Mouse (Mus musculus) lung, postnatal 0 days (tissue): ENCODE data around the gene Abraxas2. TPM values are rescaled to one million over a fixed set of nuclear protein-coding genes. Genes with fewer than 3 reads are reported as not detected.

Experiments
- ATAC-seq: fragments of 200-750 bp; cut with Nextera tagmentation; 2 replicates; pipeline ENCODE4 v1.8.0; 2017; ENCODE audit warnings: moderate library complexity
- DNase-seq: peaks from one replicate; pipeline ENCODE4 v3.0.0-alpha.2; 2016; ENCODE audit warnings: low spot score
- H3K27ac ChIP-seq: fragments of 300-500 bp; sonication (generic); 2 replicates; pipeline ENCODE4 v1.5.1; 2014; ENCODE audit warnings: antibody characterized with exemption, mild to moderate bottlenecking, low read length, mixed read lengths
- H3K27me3 ChIP-seq: fragments of 300-500 bp; sonication (generic); replicated peaks from 2 replicates; pipeline ENCODE4 v1.6.1; 2014; ENCODE audit warnings: low read length, mixed read lengths; ENCODE audit not compliant: insufficient read depth
- H3K36me3 ChIP-seq: fragments of 300-500 bp; sonication (generic); 2 replicates; pipeline ENCODE4 v1.6.1; 2014; ENCODE audit warnings: low read length, mixed read lengths; ENCODE audit not compliant: insufficient read depth
- H3K4me1 ChIP-seq: fragments of 300-500 bp; sonication (generic); 2 replicates; pipeline ENCODE4 v1.6.1; 2014; ENCODE audit warnings: antibody characterized with exemption, low read depth, low read length, mixed read lengths; ENCODE audit not compliant: insufficient read depth
- H3K4me2 ChIP-seq: fragments of 300-500 bp; sonication (generic); replicated peaks from 2 replicates; pipeline ENCODE4 v1.6.1; 2014; ENCODE audit warnings: low read depth, mild to moderate bottlenecking, low read length, moderate library complexity, mixed read lengths
- H3K4me3 ChIP-seq: fragments of 300-500 bp; sonication (generic); 2 replicates; pipeline ENCODE4 v1.5.1; 2014; ENCODE audit warnings: low read depth, low read length
- H3K9ac ChIP-seq: fragments of 300-500 bp; sonication (generic); replicated peaks from 2 replicates; pipeline ENCODE4 v1.6.1; 2014; ENCODE audit warnings: low read depth, mild to moderate bottlenecking
- H3K9me3 ChIP-seq: fragments of 300-500 bp; sonication (generic); 2 replicates; pipeline ENCODE4 v1.6.1; 2016; ENCODE audit warnings: low read length, mixed read lengths
- CTCF ChIP-seq: IDR thresholded peaks from 2 replicates; pipeline ENCODE4 v1.5.1; 2016; ENCODE audit warnings: antibody characterized with exemption, mild to moderate bottlenecking
- EP300 ChIP-seq: IDR thresholded peaks from 2 replicates; pipeline ENCODE4 v1.6.1; 2016; ENCODE audit warnings: antibody characterized with exemption, mild to moderate bottlenecking, control low read depth
- WGBS: fragments of 180-500 bp; shearing (Covaris S2); extraction: QIAGEN DNeasy Blood & Tissue Kit; methylation state at CpG from one replicate; pipeline ENCODE4 v1.1.7; 2014; 5-methylcytosine and 5-hydroxymethylcytosine counted together
- polyA plus RNA-seq: library from polyadenylated mRNA; unstranded; fragments of >200 nt; fragmentation: Nextera tagmentation; extraction: Ambion mirVana; gene quantifications from 2 replicates; pipeline ENCODE4 v1.2.1, GENCODE M21; 2015

The Abraxas2 gene
- polyA plus RNA-seq, 1 experiment from 2014 or later = 26.7 TPM

DNA sequence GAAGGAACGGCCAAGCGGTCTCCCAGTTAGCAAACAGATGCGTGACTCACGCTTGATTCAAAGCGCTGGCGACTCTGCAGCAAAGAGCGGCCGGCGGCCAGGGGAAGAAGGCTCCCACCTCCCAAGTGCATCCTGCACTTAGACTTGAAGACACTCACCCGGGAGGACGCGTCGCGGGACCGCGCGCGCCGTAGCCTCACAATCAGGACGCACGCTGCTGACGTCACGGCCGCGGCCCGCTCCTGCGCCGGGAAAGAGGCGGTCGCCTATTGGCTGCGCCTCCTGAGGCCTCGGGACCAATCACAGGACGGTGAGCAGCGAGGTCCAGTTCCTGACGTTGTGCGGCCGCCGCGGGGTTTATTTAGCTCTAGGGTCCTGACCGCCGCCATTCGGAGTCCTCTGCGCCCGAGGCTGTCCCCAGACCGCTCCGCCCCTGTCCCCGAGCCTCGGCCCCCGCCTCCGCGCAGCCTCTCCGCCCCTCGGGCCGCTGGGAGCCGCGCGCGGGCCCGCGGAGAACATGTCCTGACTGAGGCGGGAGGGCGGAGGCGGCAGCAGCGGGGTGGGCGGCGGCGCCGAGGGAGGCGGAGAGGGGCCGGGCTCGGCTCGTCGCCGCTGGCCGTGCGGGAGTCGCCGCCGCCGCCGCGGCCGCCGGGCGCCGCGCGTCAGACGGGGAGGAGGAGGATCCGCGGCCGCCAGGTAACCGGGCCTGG, 72.0 kb downstream of the Abraxas2 start, which contains the start of gene Zranb1:
TSS of gene Zranb1 (plus strand) at position 293 of the 710 bp plus-strand sequence.
- WGBS = under 1% methylated on average over 56 of the region's 93 CpGs
- H3K36me3 ChIP-seq = no peaks in the 10 kb centered on the region
- H3K9me3 ChIP-seq = no peaks in the 10 kb centered on the region
- TF ChIP-seq EP300 (no peak), CTCF (no peak)
- peak within 1 kb of the TSS; percentile 94 for H3K9ac ChIP-seq
- H3K4me3 ChIP-seq = peak within 1 kb of the TSS; percentile 99
- H3K27me3 ChIP-seq = no peaks in the 10 kb centered on the region
- H3K27ac ChIP-seq = peak within 1 kb of the TSS; percentile 99
- ATAC-seq (peak; percentile 99), DNase-seq (peak; percentile 99)
- H3K4me2 ChIP-seq = peak within 1 kb of the TSS; percentile 67
- H3K4me1 ChIP-seq = peaks cover 4% of the 10 kb centered on the region; the same call in 1 of the 2 replicates

DNA sequence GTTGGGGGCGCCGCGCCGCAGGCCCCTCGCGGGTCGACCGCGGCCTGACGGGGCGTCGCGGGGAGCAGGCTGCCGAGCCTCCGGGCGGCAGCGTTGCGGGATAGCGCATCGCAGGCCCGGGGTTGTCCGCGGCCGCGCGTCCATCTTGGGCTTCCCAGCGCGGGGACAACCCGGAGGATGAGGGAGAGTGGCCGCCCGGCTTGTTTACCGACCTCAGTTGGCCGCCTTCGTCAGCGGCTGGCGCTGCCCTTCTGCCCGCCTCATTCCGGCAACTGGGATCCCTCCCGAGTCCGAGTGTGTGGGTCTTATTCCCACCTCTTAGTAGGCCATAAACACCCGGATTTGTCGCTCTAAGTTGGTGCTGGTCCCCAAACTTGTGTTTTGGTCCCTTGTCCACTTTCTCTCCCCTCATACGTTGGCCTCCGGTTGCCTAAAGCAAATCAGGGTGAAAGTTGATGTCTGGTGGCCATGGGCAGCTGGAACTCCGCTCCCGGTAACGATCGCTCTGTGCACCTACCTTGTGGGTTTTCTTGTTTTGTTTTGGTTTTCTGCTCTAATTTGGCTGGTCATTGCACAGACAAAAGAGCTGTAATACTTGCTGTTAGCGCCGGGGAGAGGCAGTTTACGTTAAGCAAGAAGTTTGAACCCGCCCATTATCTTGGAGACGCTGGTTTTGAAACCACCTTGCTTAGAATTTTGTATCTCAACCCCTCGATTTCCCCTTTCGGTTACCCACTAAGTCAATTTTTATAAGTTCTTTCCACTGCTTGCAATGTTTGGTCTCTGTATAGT, 72.7 kb downstream of the Abraxas2 start:
- Histone ChIP-seq H3K9me3 (no peaks in the 10 kb centered on the region), H3K4me1 (peaks cover 4% of the 10 kb centered on the region; the same call in 1 of the 2 replicates), H3K4me2 (peak overlapping the region; percentile 67), H3K36me3 (no peaks in the 10 kb centered on the region), H3K27me3 (no peaks in the 10 kb centered on the region), H3K27ac (peak overlapping the region; percentile 99), H3K4me3 (peak overlapping the region; percentile 99), H3K9ac (peak overlapping the region; percentile 94)
- under 1% methylated on average over 24 of the region's 55 CpGs for WGBS
- no peak for TF ChIP-seq EP300
- peak; percentile 25 for ATAC-seq
- DNase-seq = peak; percentile 77

DNA sequence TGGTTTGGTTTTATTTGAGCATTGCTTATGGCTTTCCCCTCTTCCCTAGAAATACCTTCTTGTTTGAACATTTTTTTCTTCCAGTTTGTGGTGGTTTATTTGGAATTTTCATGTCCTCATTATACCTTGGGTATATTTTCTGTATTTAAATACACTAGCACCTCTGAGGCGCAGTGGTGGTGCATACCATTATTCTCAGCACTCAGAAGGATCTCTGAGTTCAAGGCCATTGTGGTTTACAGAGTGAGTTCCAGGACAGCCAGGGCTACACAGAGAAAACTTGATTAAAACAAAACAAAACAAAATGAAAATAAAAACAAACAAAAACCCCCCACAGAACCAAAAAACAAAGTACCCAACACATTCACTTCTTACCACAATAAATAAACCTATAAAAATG, 74.3 kb downstream of the Abraxas2 start:
- 76% methylated on average over 1 of the region's 1 CpGs for WGBS
- Histone ChIP-seq H3K4me2 (no peak overlapping the region), H3K36me3 (no peaks in the 10 kb centered on the region), H3K27ac (no peak overlapping the region), H3K27me3 (no peaks in the 10 kb centered on the region), H3K4me3 (no peak overlapping the region), H3K9ac (no peak overlapping the region), H3K4me1 (peaks cover 4% of the 10 kb centered on the region; the same call in 1 of the 2 replicates), H3K9me3 (no peaks in the 10 kb centered on the region)
- ATAC-seq = no peak
- DNase-seq = no peak
- TF ChIP-seq EP300 (no peak), CTCF (no peak)

Other genes with a start within 250 kb of the Abraxas2 start
- gene Lhpp, start 248.6 kb upstream of the Abraxas2 start, polyA plus RNA-seq = 5.9 and 7.6 TPM in 2 replicates
- gene Fam53b, start 45.3 kb upstream of the Abraxas2 start, polyA plus RNA-seq = 27.2 and 31.2 TPM in 2 replicates
- 34.5 and 37.2 TPM in 2 replicates for gene Eef1akmt2, start 6.6 kb upstream of the Abraxas2 start, polyA plus RNA-seq
- gene Zranb1, start 71.9 kb downstream of the Abraxas2 start, polyA plus RNA-seq = 13.5 and 13.8 TPM in 2 replicates